Mouse (Mus musculus) embryonic facial prominence, embryonic 13.5 days (tissue): ENCODE results near the gene Cldnd1. TPM values are rescaled to one million over a fixed set of nuclear protein-coding genes. Genes with fewer than 3 reads are reported as not detected.

ENCODE experiments used
- ATAC-seq: fragments of 200-750 bp; cut with Nextera tagmentation; 2 replicates; pipeline ENCODE4 v1.8.0; 2017; ENCODE audit warnings: low read depth; ENCODE audit not compliant: insufficient number of reproducible peaks, insufficient read depth, low FRiP score, low TSS enrichment
- H3K27ac ChIP-seq: fragments of 300-500 bp; sonication (generic); 2 replicates; pipeline ENCODE4 v1.5.1; 2015; ENCODE audit warnings: moderate library complexity, mild to moderate bottlenecking, inconsistent platforms
- H3K27me3 ChIP-seq: fragments of 300-500 bp; sonication (generic); 2 replicates; pipeline ENCODE4 v1.6.1; 2015; ENCODE audit warnings: mild to moderate bottlenecking, inconsistent platforms
- H3K36me3 ChIP-seq: fragments of 300-500 bp; sonication (generic); 2 replicates; pipeline ENCODE4 v1.6.1; 2015; ENCODE audit warnings: mild to moderate bottlenecking, inconsistent platforms
- H3K4me1 ChIP-seq: fragments of 300-500 bp; sonication (generic); 2 replicates; pipeline ENCODE4 v1.6.1; 2015; ENCODE audit warnings: inconsistent platforms
- H3K4me2 ChIP-seq: fragments of 300-500 bp; sonication (generic); 2 replicates; pipeline ENCODE4 v1.6.1; 2015; ENCODE audit warnings: moderate library complexity, mild to moderate bottlenecking, inconsistent platforms
- H3K4me3 ChIP-seq: fragments of 300-500 bp; sonication (generic); 2 replicates; pipeline ENCODE4 v1.5.1; 2015; ENCODE audit warnings: mild to moderate bottlenecking, inconsistent platforms
- H3K9ac ChIP-seq: fragments of 300-500 bp; sonication (generic); 2 replicates; pipeline ENCODE4 v1.6.1; 2015; ENCODE audit warnings: mild to moderate bottlenecking, inconsistent platforms
- H3K9me3 ChIP-seq: fragments of 300-500 bp; sonication (generic); 2 replicates; pipeline ENCODE4 v1.6.1; 2016; ENCODE audit warnings: inconsistent platforms
- WGBS: fragments of 180-500 bp; shearing (Covaris S2); methylation state at CpG from one replicate; pipeline ENCODE4 v1.1.7; 2015; ENCODE audit warnings: mixed read lengths; 5-methylcytosine and 5-hydroxymethylcytosine counted together
- polyA plus RNA-seq: library from polyadenylated mRNA; unstranded; fragments of >200 nt; fragmentation: Nextera tagmentation; extraction: Ambion mirVana; gene quantifications from 2 replicates; pipeline ENCODE4 v1.2.1, GENCODE M21; 2015

Gene Cldnd1
- polyA plus RNA-seq, 1 experiment from 2014 or later: 134 TPM

- Histone ChIP-seq H3K36me3 (no peaks in the 10 kb centered on the region), H3K27me3 (no peaks in the 10 kb centered on the region), H3K9me3 (no peaks in the 10 kb centered on the region), H3K4me2 (no peak overlapping the region), H3K4me3 (no peak overlapping the region), H3K9ac (no peak overlapping the region), H3K27ac (no peak overlapping the region), H3K4me1 (no peaks in the 10 kb centered on the region)
- no peak for ATAC-seq
- 71% methylated on average over 3 of the region's 3 CpGs for WGBS
Measured at GRCm38 (mm10) chr16:58696796-58697195, 30.9 kb upstream of the Cldnd1 start.

GRCm38 (mm10) chr16:58697261-58697660 lies 30.4 kb upstream of the Cldnd1 start:
- Histone ChIP-seq H3K4me3 (no peak overlapping the region), H3K4me2 (no peak overlapping the region), H3K27me3 (no peaks in the 10 kb centered on the region), H3K4me1 (no peaks in the 10 kb centered on the region), H3K27ac (no peak overlapping the region), H3K9ac (no peak overlapping the region), H3K9me3 (no peaks in the 10 kb centered on the region), H3K36me3 (no peaks in the 10 kb centered on the region)
- ATAC-seq: no peak
- 93% methylated on average over 1 of the region's 1 CpGs for WGBS

DNA sequence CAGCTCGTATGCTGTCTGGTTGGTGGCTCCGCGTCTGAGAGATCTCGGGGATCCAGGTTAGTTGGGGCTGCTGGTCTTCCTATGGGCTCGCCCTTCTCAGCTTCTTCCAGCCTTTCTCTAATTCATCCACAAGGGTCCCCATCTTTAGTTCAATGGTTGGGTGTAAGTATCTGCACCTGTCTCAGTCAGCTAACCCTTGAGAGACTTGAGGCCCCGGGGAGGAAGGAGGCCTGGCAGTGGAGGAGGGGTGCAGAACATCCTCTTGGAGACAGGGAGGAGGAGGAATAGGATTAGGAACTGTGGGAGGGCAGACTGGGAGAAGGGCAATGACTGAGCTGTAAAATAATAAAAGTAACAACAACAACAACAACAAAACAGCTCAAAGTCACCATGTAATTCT lies 27.5 kb upstream of the Cldnd1 start:
- no peaks in the 10 kb centered on the region for H3K36me3 ChIP-seq
- H3K4me1 ChIP-seq: no peaks in the 10 kb centered on the region
- 80% methylated on average over 6 of the region's 6 CpGs for WGBS
- H3K27me3 ChIP-seq: no peaks in the 10 kb centered on the region
- no peak overlapping the region for H3K4me3 ChIP-seq
- H3K27ac ChIP-seq: no peak overlapping the region
- ATAC-seq: no peak
- no peak overlapping the region for H3K9ac ChIP-seq
- H3K9me3 ChIP-seq: no peaks in the 10 kb centered on the region
- H3K4me2 ChIP-seq: no peak overlapping the region

DNA sequence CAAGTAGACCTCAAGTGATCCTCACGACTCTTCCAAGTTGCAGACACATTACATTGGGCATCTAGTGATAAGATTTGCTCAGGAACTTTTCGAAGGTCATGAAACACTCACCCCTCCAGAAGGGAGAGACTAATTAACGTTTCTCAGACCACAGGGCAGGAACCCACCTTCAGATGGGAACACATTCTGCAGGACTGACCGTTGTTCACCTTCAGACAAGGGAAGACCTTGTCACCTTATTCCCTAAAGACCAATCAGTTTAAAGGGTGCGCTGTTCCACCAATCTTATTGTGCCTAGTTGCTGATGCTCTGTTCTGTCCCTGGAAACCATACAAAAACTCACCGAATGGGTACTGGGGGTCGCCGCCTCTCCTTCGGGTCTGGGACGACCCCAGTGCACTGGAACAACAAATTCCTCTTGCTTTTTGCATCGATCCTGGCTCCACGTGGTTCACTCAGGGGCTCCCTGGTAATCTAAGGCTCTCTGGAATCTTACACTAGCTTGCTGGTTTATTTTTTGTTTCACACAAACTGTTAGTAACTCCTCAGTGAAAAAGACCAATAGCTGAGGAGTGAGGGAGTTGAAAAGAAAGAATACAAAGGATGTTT lies 26.8 kb upstream of the Cldnd1 start:
- no peak overlapping the region for H3K9ac ChIP-seq
- WGBS: 87% methylated on average over 12 of the region's 12 CpGs
- H3K4me1 ChIP-seq: no peaks in the 10 kb centered on the region
- H3K4me3 ChIP-seq: no peak overlapping the region
- no peaks in the 10 kb centered on the region for H3K36me3 ChIP-seq
- H3K4me2 ChIP-seq: no peak overlapping the region
- no peaks in the 10 kb centered on the region for H3K9me3 ChIP-seq
- H3K27me3 ChIP-seq: no peaks in the 10 kb centered on the region
- ATAC-seq: no peak
- no peak overlapping the region for H3K27ac ChIP-seq

DNA sequence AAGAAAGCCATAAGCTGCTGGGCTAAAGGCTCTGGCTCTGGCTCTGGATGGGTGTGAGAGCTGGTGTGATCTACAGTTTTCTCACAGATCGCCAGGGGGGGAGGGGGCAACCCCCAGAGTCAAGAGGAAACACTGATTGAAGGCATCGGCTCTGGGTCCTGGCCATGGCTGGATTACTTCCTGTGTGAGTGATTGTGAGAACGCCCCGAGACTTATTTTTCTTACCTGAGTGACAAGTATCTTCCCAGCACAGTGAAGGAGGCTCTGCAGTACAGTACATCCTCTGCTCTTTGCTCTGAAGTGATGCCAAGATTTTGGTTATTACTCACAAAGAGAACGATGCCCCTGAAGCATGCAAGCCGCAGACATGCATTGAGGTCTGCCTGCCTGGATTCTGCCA lies 25.9 kb upstream of the Cldnd1 start:
- H3K4me1 ChIP-seq: no peaks in the 10 kb centered on the region
- no peaks in the 10 kb centered on the region for H3K27me3 ChIP-seq
- H3K9me3 ChIP-seq: no peaks in the 10 kb centered on the region
- no peak overlapping the region for H3K4me2 ChIP-seq
- no peak for ATAC-seq
- no peak overlapping the region for H3K27ac ChIP-seq
- 42% methylated on average over 6 of the region's 6 CpGs for WGBS
- no peak overlapping the region for H3K4me3 ChIP-seq
- H3K36me3 ChIP-seq: no peaks in the 10 kb centered on the region
- H3K9ac ChIP-seq: no peak overlapping the region

DNA sequence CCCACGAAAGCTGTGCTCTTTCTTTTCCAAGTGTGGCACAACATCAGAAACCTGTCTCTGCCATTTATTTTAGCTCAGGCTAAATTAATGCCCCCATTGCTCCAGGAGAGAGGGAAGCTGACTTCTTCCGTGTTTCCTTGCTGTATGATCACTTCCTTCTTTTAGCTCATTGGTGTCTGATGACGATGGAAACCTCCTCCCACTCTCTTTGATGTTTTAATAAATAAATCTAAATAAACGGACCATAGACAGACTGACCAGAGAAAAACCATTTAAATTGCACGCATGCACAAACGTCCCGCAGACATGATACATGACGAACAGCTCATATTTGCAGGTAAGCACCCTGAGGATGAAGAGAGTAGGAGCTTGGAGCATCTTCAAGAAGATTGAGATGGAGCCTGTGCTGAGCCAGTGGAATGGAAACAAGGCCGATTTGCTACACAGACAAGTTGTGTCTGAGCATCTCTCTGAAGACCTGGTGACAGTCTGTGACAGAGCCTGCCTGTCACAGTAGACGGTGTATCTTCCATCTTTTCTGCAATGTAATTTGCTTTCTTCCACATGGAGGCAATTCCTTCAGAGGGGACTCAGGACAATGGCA lies 25.3 kb upstream of the Cldnd1 start:
- no peak for ATAC-seq
- Histone ChIP-seq H3K9ac (no peak overlapping the region), H3K36me3 (no peaks in the 10 kb centered on the region), H3K4me3 (no peak overlapping the region), H3K27me3 (no peaks in the 10 kb centered on the region), H3K9me3 (no peaks in the 10 kb centered on the region), H3K4me2 (no peak overlapping the region), H3K4me1 (no peaks in the 10 kb centered on the region), H3K27ac (no peak overlapping the region)
- WGBS: 73% methylated on average over 10 of the region's 10 CpGs

- no peak for ATAC-seq
- H3K27me3 ChIP-seq: no peaks in the 10 kb centered on the region
Measured at GRCm38 (mm10) chr16:58703382-58704124, 24.2 kb upstream of the Cldnd1 start.

DNA sequence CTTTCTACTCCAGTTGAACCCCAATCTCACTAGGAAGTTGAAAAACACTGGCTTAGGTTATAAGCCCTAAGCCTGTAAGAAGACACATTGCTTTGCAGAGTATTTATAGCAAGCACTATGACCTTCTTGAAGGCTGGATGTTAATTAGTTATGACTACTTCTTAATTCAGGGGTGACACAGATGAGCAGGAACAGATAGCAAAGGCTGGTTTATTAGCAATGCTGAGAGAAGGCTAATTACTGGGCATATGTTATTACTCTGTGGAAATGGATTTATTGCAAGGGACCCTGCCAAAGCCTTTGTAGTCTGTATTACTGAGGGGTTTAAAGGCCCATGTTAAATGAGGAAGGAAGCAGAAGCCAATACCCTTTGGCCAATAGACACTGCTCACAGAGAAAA lies 22.7 kb upstream of the Cldnd1 start:
- H3K4me1 ChIP-seq: no peaks in the 10 kb centered on the region
- no peak overlapping the region for H3K9ac ChIP-seq
- H3K9me3 ChIP-seq: no peaks in the 10 kb centered on the region

More at GRCm38 (mm10) chr16:58703382-58704124, 24.2 kb upstream of the Cldnd1 start:
- Histone ChIP-seq H3K4me1 (no peaks in the 10 kb centered on the region), H3K27ac (no peak overlapping the region), H3K36me3 (no peaks in the 10 kb centered on the region), H3K4me3 (no peak overlapping the region), H3K4me2 (no peak overlapping the region), H3K9me3 (no peaks in the 10 kb centered on the region), H3K9ac (no peak overlapping the region)
- WGBS: 27% methylated on average over 10 of the region's 10 CpGs

GRCm38 (mm10) chr16:58707276-58707905 lies 20.3 kb upstream of the Cldnd1 start:
- ATAC-seq: no peak
- no peak overlapping the region for H3K4me3 ChIP-seq
- WGBS: 84% methylated on average over 4 of the region's 4 CpGs
- no peaks in the 10 kb centered on the region for H3K4me1 ChIP-seq
- no peaks in the 10 kb centered on the region for H3K27me3 ChIP-seq
- H3K36me3 ChIP-seq: no peaks in the 10 kb centered on the region
- no peak overlapping the region for H3K9ac ChIP-seq
- no peak overlapping the region for H3K4me2 ChIP-seq
- no peaks in the 10 kb centered on the region for H3K9me3 ChIP-seq
- no peak overlapping the region for H3K27ac ChIP-seq

More for the DNA sequence above, 22.7 kb upstream of the Cldnd1 start:
- Histone ChIP-seq H3K36me3 (no peaks in the 10 kb centered on the region), H3K27me3 (no peaks in the 10 kb centered on the region), H3K4me2 (no peak overlapping the region), H3K4me3 (no peak overlapping the region), H3K27ac (no peak overlapping the region)
- ATAC-seq: no peak

DNA sequence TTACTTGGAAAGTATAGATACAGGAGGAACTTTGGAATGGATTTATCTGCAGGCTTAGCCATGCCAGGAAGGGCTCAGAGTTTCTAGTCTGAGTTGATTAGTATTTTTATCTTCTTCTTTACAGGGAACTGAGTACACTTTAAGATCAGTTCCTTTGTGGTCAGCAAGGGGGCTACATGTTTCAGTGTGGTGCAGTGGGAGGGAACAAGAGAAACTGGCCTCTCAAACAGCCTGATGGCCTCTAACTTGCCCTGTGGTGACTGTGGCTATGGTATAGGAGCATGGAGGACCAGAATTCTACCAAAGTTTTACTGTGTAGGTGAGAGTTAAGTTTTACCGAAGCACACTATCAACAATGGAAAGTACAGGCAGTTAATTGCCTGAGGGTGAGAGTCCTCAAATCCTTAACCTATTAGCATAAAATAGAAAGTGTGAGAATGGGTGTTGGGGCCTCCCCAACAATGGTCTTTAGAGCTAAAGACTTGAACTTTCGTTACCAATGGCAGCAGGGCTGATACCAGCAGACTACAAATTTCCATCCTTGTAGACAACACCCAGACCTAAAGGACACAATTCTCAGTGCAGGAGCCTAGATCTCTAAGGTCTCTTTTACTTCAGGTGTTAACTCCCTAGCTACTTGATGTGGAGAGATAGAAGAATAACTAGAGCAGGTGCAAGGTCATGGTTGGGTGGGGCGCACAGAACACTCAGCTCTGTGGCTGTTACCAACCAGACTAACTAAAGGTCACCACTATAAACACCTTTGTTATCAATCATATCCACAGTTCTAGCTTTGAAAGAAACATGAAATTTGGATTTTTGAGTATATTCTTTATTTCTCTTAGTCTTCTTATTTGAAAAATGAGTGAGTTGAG lies 18.9 kb upstream of the Cldnd1 start:
- Histone ChIP-seq H3K36me3 (no peaks in the 10 kb centered on the region), H3K9me3 (no peaks in the 10 kb centered on the region), H3K4me3 (no peak overlapping the region), H3K4me2 (no peak overlapping the region), H3K4me1 (no peaks in the 10 kb centered on the region), H3K9ac (no peak overlapping the region), H3K27ac (no peak overlapping the region), H3K27me3 (no peaks in the 10 kb centered on the region)
- ATAC-seq: no peak
- 80% methylated on average over 3 of the region's 3 CpGs for WGBS

DNA sequence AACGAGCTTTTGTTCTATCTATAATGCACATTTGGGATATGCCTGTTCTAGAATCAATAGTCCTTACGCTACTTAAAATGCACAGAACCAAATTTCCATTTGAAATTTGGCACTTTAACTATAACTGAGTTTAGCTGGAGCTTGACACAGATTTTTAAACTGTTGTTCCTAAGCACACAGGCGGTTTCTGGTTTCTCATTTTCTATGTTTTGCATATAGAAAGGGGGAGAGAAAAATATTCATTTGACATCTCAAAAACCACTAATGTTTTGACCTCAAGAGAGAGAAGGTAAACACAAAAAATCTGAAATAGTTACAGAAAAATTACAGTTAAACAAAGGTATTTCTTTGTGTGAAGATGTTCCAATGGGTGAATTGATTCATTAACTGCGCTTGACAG lies 18.2 kb upstream of the Cldnd1 start:
- Histone ChIP-seq H3K4me1 (no peaks in the 10 kb centered on the region), H3K27ac (no peak overlapping the region), H3K9ac (no peak overlapping the region), H3K36me3 (no peaks in the 10 kb centered on the region), H3K4me2 (no peak overlapping the region), H3K9me3 (no peaks in the 10 kb centered on the region), H3K4me3 (no peak overlapping the region), H3K27me3 (no peaks in the 10 kb centered on the region)
- WGBS: 77% methylated on average over 4 of the region's 4 CpGs
- ATAC-seq: no peak
